Mouse (Mus musculus) gastrocnemius, postnatal 14 days (tissue): ENCODE data around the gene Elobl. TPM values are rescaled to one million over a fixed set of nuclear protein-coding genes. Genes with fewer than 3 reads are reported as not detected.
A peak's percentile ranks its signal among the peaks of the same experiment; 100 is the strongest.

Experiments
- DNase-seq: peaks from one replicate; pipeline ENCODE4 v3.0.0; 2021; ENCODE audit warnings: mixed read lengths
- intact Hi-C: fragments of 180-260 bp; cut with DNase I; formaldehyde crosslinking; loops from one replicate; pipeline ENCODE4 v1.15.1; 2025; ENCODE audit warnings: low total_unique reads
- total RNA-seq, 2 experiments: library from RNA; stranded (reverse); gene quantifications; 2 replicates each; pipeline ENCODE4 v1.2.3; 2021

Gene Elobl
- total RNA-seq, 2 experiments from 2014 or later = not detected

- intact Hi-C loops = no loop called here
These were observed 26.5 kb upstream of the Elobl start for GRCm38 (mm10) chr11:88993186-88993585.

GRCm38 (mm10) chr11:88989530-88989929, 22.8 kb upstream of the Elobl start:
- intact Hi-C loops = loop anchor here (5.0 kb wide), 1 partner anchor 53 kb away; no protein-coding TSS in a partner anchor
- no peak for DNase-seq

More at GRCm38 (mm10) chr11:88993186-88993585, 26.5 kb upstream of the Elobl start:
- DNase-seq = no peak

- intact Hi-C loops = loop anchor here (5.0 kb wide), 1 partner anchor 53 kb away; no protein-coding TSS in a partner anchor
- no peak for DNase-seq
These were observed 22.2 kb upstream of the Elobl start for GRCm38 (mm10) chr11:88988956-88989355.

- DNase-seq = no peak
- intact Hi-C loops = loop anchor here (5.0 kb wide), 1 partner anchor 56 kb away; no protein-coding TSS in a partner anchor
These were observed 19.9 kb upstream of the Elobl start for GRCm38 (mm10) chr11:88986616-88987015.

- intact Hi-C loops = no loop called here
- DNase-seq = no peak
These were observed 14.6 kb upstream of the Elobl start for GRCm38 (mm10) chr11:88981337-88981736.

- intact Hi-C loops = no loop called here
- DNase-seq = no peak
These were observed 10.5 kb upstream of the Elobl start for GRCm38 (mm10) chr11:88977188-88977587.

- intact Hi-C loops = no loop called here
- no peak for DNase-seq
These were observed 9.6 kb upstream of the Elobl start for GRCm38 (mm10) chr11:88976320-88976719.

- peak; percentile 91 for DNase-seq
- intact Hi-C loops = no loop called here
These were observed 7.3 kb upstream of the Elobl start for GRCm38 (mm10) chr11:88973776-88974701.

GRCm38 (mm10) chr11:88970202-88970732, 3.5 kb upstream of the Elobl start, which contains the start of gene Coil:
TSS of gene Coil (plus strand) at chr11:88970252.
- intact Hi-C loops = no loop called here
- DNase-seq = no peak

- intact Hi-C loops = loop anchor here (5.0 kb wide), 1 partner anchor 112 kb away; no protein-coding TSS in a partner anchor
- DNase-seq = no peak
These were observed 7.9 kb downstream of the Elobl start for GRCm38 (mm10) chr11:88958851-88959250.

GRCm38 (mm10) chr11:88955217-88955969, 11.3 kb downstream of the Elobl start, which contains the start of gene Scpep1:
TSS of gene Scpep1 (minus strand) at chr11:88955465.
- intact Hi-C loops = loop anchor here (5.0 kb wide), 1 partner anchor 108 kb away; no protein-coding TSS in a partner anchor
- DNase-seq = peak; percentile 98

- DNase-seq = no peak
- intact Hi-C loops = loop anchor here (5.0 kb wide), 1 partner anchor 108 kb away; no protein-coding TSS in a partner anchor
These were observed 11.9 kb downstream of the Elobl start for GRCm38 (mm10) chr11:88954803-88955202.

- intact Hi-C loops = no loop called here
- no peak for DNase-seq
These were observed 13.1 kb downstream of the Elobl start for GRCm38 (mm10) chr11:88953582-88953981.

- no peak for DNase-seq
- intact Hi-C loops = no loop called here
These were observed 14.6 kb downstream of the Elobl start for GRCm38 (mm10) chr11:88952117-88952516.

GRCm38 (mm10) chr11:88951576-88951975, 15.2 kb downstream of the Elobl start:
- intact Hi-C loops = no loop called here
- no peak for DNase-seq

GRCm38 (mm10) chr11:88950640-88951250, 16.0 kb downstream of the Elobl start:
- intact Hi-C loops = no loop called here

GRCm38 (mm10) chr11:88949802-88950639, 16.7 kb downstream of the Elobl start:
- no peak for DNase-seq
- intact Hi-C loops = no loop called here

More at GRCm38 (mm10) chr11:88950640-88951250, 16.0 kb downstream of the Elobl start:
- DNase-seq = no peak

- DNase-seq = no peak
- intact Hi-C loops = no loop called here
These were observed 17.8 kb downstream of the Elobl start for GRCm38 (mm10) chr11:88948896-88949295.
